Mouse (Mus musculus): ENCODE measurements at regions not wholly inside any gene's neighbourhood (a gene's known extent, or its start where the extent isn't known, plus 50 kb on each side); places are given as distances from the start of the nearest gene placed in this dataset.
"Not testable (repeated sequence)": the region's sequence is repeated elsewhere in the genome, so short reads cannot be mapped to it uniquely, and the experiment has no call there.

GRCm38 (mm10) chr11:91167336-91167735 is 410.0 kb downstream of the Kif2b start:
- DNase-seq (ENCODE audit: low read depth, low spot score) = not testable (repeated sequence)

- DNase-seq (ENCODE audit: low read depth, low spot score) = no peak
Measured at GRCm38 (mm10) chr11:91133753-91134270, 443.5 kb downstream of the Kif2b start.

- no peak for DNase-seq (ENCODE audit: low read depth, low spot score)
Measured at GRCm38 (mm10) chr11:91132771-91133380, 444.5 kb downstream of the Kif2b start.

DNA sequence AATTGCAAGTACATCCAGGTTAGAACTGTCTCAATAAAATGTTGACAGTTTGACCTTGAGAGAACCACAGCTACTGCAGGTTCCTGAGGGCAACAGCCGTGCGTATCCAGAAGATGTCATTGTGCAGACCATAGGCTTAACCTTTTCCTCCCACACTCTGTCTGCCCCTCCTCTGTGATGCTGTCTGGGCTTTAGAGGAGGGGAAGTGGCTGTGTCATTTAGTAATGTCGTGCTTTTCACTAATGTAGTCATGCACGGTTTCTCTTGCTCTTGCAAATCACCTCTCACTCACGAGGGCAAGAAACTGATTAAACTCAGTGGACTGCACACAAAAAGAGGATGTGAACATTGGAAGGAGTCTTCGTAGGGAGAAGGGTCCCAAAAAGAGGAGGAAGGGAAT is 443.8 kb upstream of the Tom1l1 start:
- DNase-seq (ENCODE audit: low read depth, low spot score) = no peak

- no peak for DNase-seq (ENCODE audit: low read depth, low spot score)
Measured at GRCm38 (mm10) chr11:91098186-91098585, 410.0 kb upstream of the Tom1l1 start.

DNA sequence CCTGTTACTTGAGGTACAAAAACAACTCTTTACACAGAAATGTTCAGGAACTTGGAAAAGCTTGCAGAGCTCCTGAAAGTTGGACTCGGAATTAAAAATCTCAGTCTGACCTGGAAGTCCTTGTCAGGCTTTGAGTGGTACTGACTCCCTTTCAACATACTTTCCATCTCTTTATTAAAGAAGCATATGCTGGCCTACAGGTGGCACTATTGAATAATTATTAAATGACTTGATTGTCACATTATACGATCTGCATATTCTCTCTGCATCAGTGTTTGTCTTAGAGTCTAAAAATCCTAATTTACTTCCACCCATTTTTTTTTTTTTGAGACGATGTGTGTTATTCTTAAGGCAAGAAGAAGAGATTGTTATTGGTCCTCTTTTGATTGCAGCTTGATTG is 409.4 kb upstream of the Tom1l1 start:
- DNase-seq (ENCODE audit: low read depth, low spot score) = no peak

- DNase-seq (ENCODE audit: low read depth, low spot score) = no peak
Measured at GRCm38 (mm10) chr11:91096000-91096652, 408.0 kb upstream of the Tom1l1 start.

DNA sequence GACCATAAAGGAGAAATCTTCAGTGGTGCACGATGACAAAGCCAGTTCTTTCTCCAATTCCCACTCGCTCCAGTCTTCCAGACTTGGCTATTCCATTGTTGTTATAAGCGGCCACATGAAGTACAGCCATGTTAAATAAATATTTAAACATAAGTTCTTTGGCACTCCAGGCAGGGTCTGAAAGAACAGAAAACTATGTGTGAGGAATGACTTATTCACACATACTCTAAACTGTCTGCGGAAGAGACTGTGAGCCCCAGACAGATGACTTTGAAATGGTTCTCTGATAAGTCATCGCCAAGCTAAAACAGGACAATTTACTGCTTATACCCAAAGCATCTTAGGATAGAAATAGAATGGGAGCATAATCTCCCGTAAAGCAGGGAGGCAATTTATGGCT is 377.2 kb upstream of the Tom1l1 start:
- DNase-seq (ENCODE audit: low read depth, low spot score) = no peak

DNA sequence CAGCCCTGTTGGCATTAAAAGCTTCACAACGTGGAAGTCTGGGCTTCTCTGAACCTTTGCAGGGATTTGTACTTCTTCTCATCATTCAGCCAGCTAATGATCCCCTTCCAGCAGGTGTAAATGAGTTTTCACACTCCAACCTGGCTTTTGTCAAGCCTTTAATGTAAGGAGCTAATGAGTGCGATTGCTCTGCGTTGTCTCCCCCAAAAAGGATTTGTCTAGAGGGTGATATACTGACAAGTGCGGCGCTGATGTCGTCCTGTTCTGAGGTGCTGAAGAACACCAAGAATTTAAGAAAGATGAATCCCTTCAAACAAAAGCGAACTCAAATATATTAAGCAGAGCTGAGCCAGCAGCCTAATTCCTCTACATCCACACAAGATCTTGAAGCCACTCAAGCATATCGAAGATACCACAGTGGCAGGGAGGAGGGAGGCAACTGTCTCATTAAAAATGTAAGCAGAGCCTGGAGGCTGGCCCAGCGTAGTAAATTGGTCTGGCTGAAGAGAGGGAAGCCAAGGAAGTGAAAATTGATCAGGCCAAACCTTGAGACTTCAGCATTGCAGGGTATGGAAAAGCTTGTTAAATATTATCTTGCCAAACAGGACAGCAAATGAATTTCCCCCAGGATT is 368.9 kb upstream of the Tom1l1 start:
- no peak for DNase-seq (ENCODE audit: low read depth, low spot score)

DNA sequence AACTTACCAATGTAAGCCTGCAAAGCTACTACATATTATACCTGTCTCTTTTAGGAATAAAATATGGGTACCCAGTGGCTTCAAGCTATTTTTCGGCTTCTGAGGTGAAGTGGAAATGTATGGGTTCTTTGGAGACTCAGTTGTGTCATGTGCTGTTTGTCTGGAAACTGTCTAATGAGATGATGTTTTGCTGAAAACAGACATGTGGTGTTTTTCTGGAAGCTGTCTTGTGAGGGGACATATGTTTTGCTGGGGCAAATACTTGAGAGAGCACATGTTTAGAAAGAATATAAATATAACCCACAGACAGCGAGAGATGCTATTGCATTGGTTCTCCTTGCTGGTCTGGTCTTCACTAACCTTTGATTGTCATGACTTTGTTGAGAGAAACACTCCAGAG is 365.2 kb upstream of the Tom1l1 start:
- no peak for DNase-seq (ENCODE audit: low read depth, low spot score)

- DNase-seq (ENCODE audit: low read depth, low spot score) = no peak
Measured at GRCm38 (mm10) chr11:91051646-91052045, 363.5 kb upstream of the Tom1l1 start.

DNA sequence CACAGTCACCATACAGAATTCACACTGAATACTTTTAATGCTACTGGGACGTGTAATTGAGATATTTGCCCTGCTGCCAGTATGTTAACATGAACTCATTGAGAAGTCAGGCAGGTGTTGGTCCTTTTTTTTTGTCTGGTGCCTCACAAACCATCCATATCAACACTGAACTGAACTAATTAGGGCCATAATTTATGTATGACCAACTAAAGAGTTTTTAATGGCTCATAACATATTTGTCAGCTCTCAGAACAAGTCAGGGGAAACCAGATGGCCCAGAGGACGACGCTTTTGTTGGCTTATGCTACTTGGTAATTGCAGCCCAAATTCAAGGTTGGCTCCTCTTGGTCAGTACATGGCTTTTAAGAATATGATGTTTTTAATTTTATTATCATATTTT is 353.3 kb upstream of the Tom1l1 start:
- DNase-seq (ENCODE audit: low read depth, low spot score) = no peak
